Mouse (Mus musculus): ENCODE measurements at regions not wholly inside any gene's neighbourhood (a gene's known extent, or its start where the extent isn't known, plus 50 kb on each side); places are given as distances from the start of the nearest gene placed in this dataset.

- Histone ChIP-seq H3K36me3 (no peaks in the 10 kb centered on the region), H3K27ac (replicated peaks) (no peak overlapping the region)
- WGBS: 59% methylated on average over 4 of the region's 4 CpGs
Measured at GRCm38 (mm10) chr3:149993199-149993598, 1002.8 kb upstream of the Adgrl2 start.

GRCm38 (mm10) chr3:149987801-149988200, 997.4 kb upstream of the Adgrl2 start:
- no peaks in the 10 kb centered on the region for H3K36me3 ChIP-seq
- no peaks in the 10 kb centered on the region for H3K9me3 ChIP-seq (replicated peaks)
- H3K9ac ChIP-seq: no peak overlapping the region
- H3K4me3 ChIP-seq (replicated peaks): no peak overlapping the region
- no peaks in the 10 kb centered on the region for H3K4me1 ChIP-seq
- WGBS: 83% methylated on average over 1 of the region's 1 CpGs
- H3K27me3 ChIP-seq: no peaks in the 10 kb centered on the region
- H3K4me2 ChIP-seq (replicated peaks): no peak overlapping the region
- no peak overlapping the region for H3K27ac ChIP-seq (replicated peaks)
- no peak for ATAC-seq (ENCODE audit: insufficient number of reproducible peaks, low FRiP score, low TSS enrichment, low read depth)

More at GRCm38 (mm10) chr3:149993199-149993598, 1002.8 kb upstream of the Adgrl2 start:
- Histone ChIP-seq H3K27me3 (no peaks in the 10 kb centered on the region), H3K4me1 (no peaks in the 10 kb centered on the region), H3K4me3 (replicated peaks) (no peak overlapping the region), H3K9ac (no peak overlapping the region), H3K9me3 (replicated peaks) (no peaks in the 10 kb centered on the region), H3K4me2 (replicated peaks) (no peak overlapping the region)
- no peak for ATAC-seq (ENCODE audit: insufficient number of reproducible peaks, low FRiP score, low TSS enrichment, low read depth)

- Histone ChIP-seq H3K27ac (replicated peaks) (no peak overlapping the region), H3K4me2 (replicated peaks) (no peak overlapping the region), H3K27me3 (no peaks in the 10 kb centered on the region), H3K4me3 (replicated peaks) (no peak overlapping the region), H3K4me1 (no peaks in the 10 kb centered on the region), H3K9me3 (replicated peaks) (no peaks in the 10 kb centered on the region), H3K9ac (no peak overlapping the region), H3K36me3 (no peaks in the 10 kb centered on the region)
- 59% methylated on average over 2 of the region's 2 CpGs for WGBS
- ATAC-seq (ENCODE audit: insufficient number of reproducible peaks, low FRiP score, low TSS enrichment, low read depth): no peak
Measured at GRCm38 (mm10) chr3:149956993-149957392, 966.6 kb upstream of the Adgrl2 start.

GRCm38 (mm10) chr3:149936197-149936596, 945.8 kb upstream of the Adgrl2 start:
- Histone ChIP-seq H3K4me2 (replicated peaks) (no peak overlapping the region), H3K9ac (no peak overlapping the region), H3K36me3 (no peaks in the 10 kb centered on the region), H3K4me3 (replicated peaks) (no peak overlapping the region), H3K27ac (replicated peaks) (no peak overlapping the region), H3K9me3 (replicated peaks) (no peaks in the 10 kb centered on the region), H3K4me1 (no peaks in the 10 kb centered on the region), H3K27me3 (no peaks in the 10 kb centered on the region)
- WGBS: 70% methylated on average over 9 of the region's 9 CpGs
- no peak for ATAC-seq (ENCODE audit: insufficient number of reproducible peaks, low FRiP score, low TSS enrichment, low read depth)

- Histone ChIP-seq H3K27ac (replicated peaks) (no peak overlapping the region), H3K36me3 (no peaks in the 10 kb centered on the region)
Measured at GRCm38 (mm10) chr3:149934832-149935231, 944.5 kb upstream of the Adgrl2 start.

GRCm38 (mm10) chr3:149928456-149929360, 938.4 kb upstream of the Adgrl2 start:
- Histone ChIP-seq H3K4me3 (replicated peaks) (no peak overlapping the region), H3K4me2 (replicated peaks) (no peak overlapping the region), H3K4me1 (no peaks in the 10 kb centered on the region), H3K36me3 (no peaks in the 10 kb centered on the region), H3K27me3 (no peaks in the 10 kb centered on the region), H3K9ac (no peak overlapping the region), H3K9me3 (replicated peaks) (no peaks in the 10 kb centered on the region), H3K27ac (replicated peaks) (no peak overlapping the region)
- ATAC-seq (ENCODE audit: insufficient number of reproducible peaks, low FRiP score, low TSS enrichment, low read depth): no peak
- 69% methylated on average over 10 of the region's 10 CpGs for WGBS

More at GRCm38 (mm10) chr3:149934832-149935231, 944.5 kb upstream of the Adgrl2 start:
- no peak overlapping the region for H3K4me2 ChIP-seq (replicated peaks)
- H3K4me1 ChIP-seq: no peaks in the 10 kb centered on the region
- no peak overlapping the region for H3K4me3 ChIP-seq (replicated peaks)
- H3K27me3 ChIP-seq: no peaks in the 10 kb centered on the region
- 85% methylated on average over 4 of the region's 4 CpGs for WGBS
- H3K9ac ChIP-seq: no peak overlapping the region
- no peak for ATAC-seq (ENCODE audit: insufficient number of reproducible peaks, low FRiP score, low TSS enrichment, low read depth)
- H3K9me3 ChIP-seq (replicated peaks): no peaks in the 10 kb centered on the region

- no peaks in the 10 kb centered on the region for H3K4me1 ChIP-seq
- 43% methylated on average over 2 of the region's 2 CpGs for WGBS
- no peaks in the 10 kb centered on the region for H3K36me3 ChIP-seq
- no peak overlapping the region for H3K4me3 ChIP-seq (replicated peaks)
- no peaks in the 10 kb centered on the region for H3K27me3 ChIP-seq
- no peaks in the 10 kb centered on the region for H3K9me3 ChIP-seq (replicated peaks)
- H3K4me2 ChIP-seq (replicated peaks): no peak overlapping the region
- no peak overlapping the region for H3K9ac ChIP-seq
- no peak for ATAC-seq (ENCODE audit: insufficient number of reproducible peaks, low FRiP score, low TSS enrichment, low read depth)
- no peak overlapping the region for H3K27ac ChIP-seq (replicated peaks)
Measured at GRCm38 (mm10) chr3:149920206-149920605, 929.9 kb upstream of the Adgrl2 start.

GRCm38 (mm10) chr3:149918201-149918600, 927.8 kb upstream of the Adgrl2 start:
- Histone ChIP-seq H3K9me3 (replicated peaks) (no peaks in the 10 kb centered on the region), H3K4me3 (replicated peaks) (no peak overlapping the region), H3K27me3 (no peaks in the 10 kb centered on the region), H3K9ac (no peak overlapping the region), H3K27ac (replicated peaks) (no peak overlapping the region), H3K36me3 (no peaks in the 10 kb centered on the region), H3K4me1 (no peaks in the 10 kb centered on the region), H3K4me2 (replicated peaks) (no peak overlapping the region)
- ATAC-seq (ENCODE audit: insufficient number of reproducible peaks, low FRiP score, low TSS enrichment, low read depth): no peak
- 36% methylated on average over 5 of the region's 5 CpGs for WGBS

- Histone ChIP-seq H3K9me3 (replicated peaks) (no peaks in the 10 kb centered on the region), H3K4me3 (replicated peaks) (no peak overlapping the region), H3K9ac (no peak overlapping the region), H3K27me3 (no peaks in the 10 kb centered on the region), H3K4me1 (no peaks in the 10 kb centered on the region), H3K4me2 (replicated peaks) (no peak overlapping the region), H3K27ac (replicated peaks) (no peak overlapping the region), H3K36me3 (no peaks in the 10 kb centered on the region)
- no peak for ATAC-seq (ENCODE audit: insufficient number of reproducible peaks, low FRiP score, low TSS enrichment, low read depth)
- WGBS: 79% methylated on average over 8 of the region's 8 CpGs
Measured at GRCm38 (mm10) chr3:149910721-149911120, 920.4 kb upstream of the Adgrl2 start.

- no peaks in the 10 kb centered on the region for H3K36me3 ChIP-seq
- ATAC-seq (ENCODE audit: insufficient number of reproducible peaks, low FRiP score, low TSS enrichment, low read depth): peak; percentile 54; the same call in 1 of the 2 replicates
- no peaks in the 10 kb centered on the region for H3K27me3 ChIP-seq
- no peaks in the 10 kb centered on the region for H3K9me3 ChIP-seq (replicated peaks)
- H3K4me2 ChIP-seq (replicated peaks): no peak overlapping the region
- no peak overlapping the region for H3K4me3 ChIP-seq (replicated peaks)
- no peak overlapping the region for H3K27ac ChIP-seq (replicated peaks)
- no peak overlapping the region for H3K9ac ChIP-seq
- WGBS: 34% methylated on average over 5 of the region's 5 CpGs
- no peaks in the 10 kb centered on the region for H3K4me1 ChIP-seq
Measured at GRCm38 (mm10) chr3:149901783-149902182, 911.4 kb upstream of the Adgrl2 start.

GRCm38 (mm10) chr3:149876553-149876952, 886.2 kb upstream of the Adgrl2 start:
- Histone ChIP-seq H3K4me3 (replicated peaks) (no peak overlapping the region), H3K36me3 (no peaks in the 10 kb centered on the region), H3K9me3 (replicated peaks) (no peaks in the 10 kb centered on the region), H3K4me1 (no peaks in the 10 kb centered on the region), H3K9ac (no peak overlapping the region), H3K4me2 (replicated peaks) (no peak overlapping the region), H3K27ac (replicated peaks) (no peak overlapping the region), H3K27me3 (no peaks in the 10 kb centered on the region)
- no peak for ATAC-seq (ENCODE audit: insufficient number of reproducible peaks, low FRiP score, low TSS enrichment, low read depth)
- 24% methylated on average over 1 of the region's 1 CpGs for WGBS

GRCm38 (mm10) chr3:149865945-149866344, 875.6 kb upstream of the Adgrl2 start:
- Histone ChIP-seq H3K4me2 (replicated peaks) (no peak overlapping the region), H3K27me3 (no peaks in the 10 kb centered on the region), H3K4me3 (replicated peaks) (no peak overlapping the region), H3K4me1 (no peaks in the 10 kb centered on the region), H3K27ac (replicated peaks) (no peak overlapping the region), H3K9ac (no peak overlapping the region), H3K36me3 (no peaks in the 10 kb centered on the region), H3K9me3 (replicated peaks) (no peaks in the 10 kb centered on the region)
- 83% methylated on average over 2 of the region's 2 CpGs for WGBS
- ATAC-seq (ENCODE audit: insufficient number of reproducible peaks, low FRiP score, low TSS enrichment, low read depth): no peak

Measured in embryonic facial prominence, embryonic 15.5 days (tissue).